Mouse (Mus musculus) adrenal gland, adult 8-10 months (tissue): Measurements from ENCODE around the gene Vmn1r232. TPM values are rescaled to one million over a fixed set of nuclear protein-coding genes. Genes with fewer than 3 reads are reported as not detected.

Experiments
- DNase-seq: peaks from one replicate; pipeline ENCODE4 v3.0.0; 2022
- total RNA-seq, 4 experiments: library from RNA; stranded (reverse); gene quantifications; 2 replicates each; pipeline ENCODE4 v1.2.4; 2022

Gene Vmn1r232
- total RNA-seq, result under 1 TPM in 1 of 4 experiments, not detected in 3; 0.18 TPM

GRCm38 (mm10) chr17:20919614-20920013 is at the start of gene Vmn1r232:
TSS of gene Vmn1r232 (minus strand) at chr17:20919714.
- no peak for DNase-seq

DNA sequence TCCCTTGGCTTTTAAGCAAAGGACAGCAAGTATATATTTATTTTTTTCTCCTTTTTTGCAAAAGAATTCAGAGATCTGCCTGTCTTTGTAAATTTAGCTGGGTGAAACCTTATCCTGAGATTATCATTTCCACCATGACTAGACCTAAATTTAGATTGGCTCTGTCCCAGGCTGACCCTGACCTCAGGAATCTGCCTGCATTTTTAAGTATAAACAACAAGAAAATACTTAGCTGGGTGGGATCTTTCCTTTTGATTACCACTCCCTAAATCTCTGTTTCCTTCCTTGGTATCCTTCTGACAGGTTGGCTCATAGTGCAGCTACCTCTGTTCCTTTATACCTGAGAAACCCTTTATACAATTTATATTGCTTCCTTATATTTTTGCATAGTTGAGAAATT is 47.2 kb upstream of the Vmn1r232 start:
- no peak for DNase-seq

- no peak for DNase-seq
Measured at GRCm38 (mm10) chr17:20965421-20965820, 45.9 kb upstream of the Vmn1r232 start.

DNA sequence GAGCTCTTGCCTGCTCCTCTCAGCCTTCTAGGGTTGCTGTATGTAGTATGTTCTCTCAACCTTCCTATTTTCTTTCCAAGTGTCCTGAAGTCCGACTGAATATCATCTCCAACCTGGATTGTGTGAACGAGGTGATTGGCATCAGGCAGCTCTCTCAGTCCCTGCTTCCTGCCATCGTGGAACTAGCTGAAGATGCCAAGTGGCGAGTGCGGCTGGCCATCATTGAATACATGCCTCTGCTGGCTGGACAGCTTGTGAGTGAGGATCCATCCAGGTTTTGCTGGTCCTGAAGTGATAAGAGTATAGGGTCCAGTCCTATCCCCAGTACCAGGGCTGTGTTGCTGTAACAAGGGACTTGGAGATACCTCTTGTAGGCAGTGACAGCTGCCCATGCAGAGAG is 40.9 kb upstream of the Vmn1r232 start:
- DNase-seq, result no peak

DNA sequence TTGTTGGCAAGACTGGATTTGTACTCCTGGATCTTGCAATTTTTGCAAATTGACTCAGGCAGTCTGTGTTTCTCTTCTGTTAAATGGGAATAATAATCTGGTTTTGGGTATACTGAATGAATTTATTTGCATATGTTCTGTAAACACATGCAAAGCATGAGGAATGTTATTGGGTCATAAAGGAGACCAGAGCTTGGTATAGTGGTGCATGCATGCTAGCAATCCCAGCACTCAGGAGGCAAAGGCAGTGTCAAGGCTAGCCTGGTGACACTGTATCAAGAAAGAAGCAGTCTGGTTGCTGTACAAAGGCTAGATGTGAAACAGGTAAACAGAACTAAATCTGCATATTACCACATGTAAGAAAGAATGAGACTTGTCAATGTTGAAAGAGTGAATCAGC is 27.1 kb upstream of the Vmn1r232 start:
- DNase-seq, result no peak

DNA sequence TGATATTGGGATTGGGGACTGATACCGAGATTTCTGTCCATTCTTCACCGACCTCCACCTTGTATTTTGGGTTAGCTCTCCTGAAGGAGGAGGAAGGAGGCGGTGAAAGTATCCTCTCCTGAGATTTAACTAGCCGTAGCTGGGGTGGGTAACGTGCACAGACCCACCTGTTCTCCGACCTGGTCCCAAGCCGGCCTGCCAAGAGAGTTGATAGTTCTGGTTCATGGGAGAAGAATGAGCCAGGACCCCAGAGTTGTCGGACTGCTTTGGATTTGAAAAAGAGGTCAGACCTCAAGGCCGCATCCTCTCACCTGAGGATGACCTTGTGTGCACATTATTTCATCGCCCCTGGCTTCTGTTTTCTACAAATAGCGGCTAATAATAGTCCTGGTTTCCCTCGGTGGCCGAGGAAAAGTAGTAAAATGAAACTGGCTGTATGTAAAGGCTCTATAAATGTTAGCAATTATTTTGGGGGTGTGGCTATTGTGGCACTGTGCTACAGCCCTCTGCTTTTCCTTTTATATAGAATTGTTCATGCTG is 26.6 kb upstream of the Vmn1r232 start:
- DNase-seq, result no peak

- DNase-seq, result peak; percentile 99
Measured at GRCm38 (mm10) chr17:20944985-20945891, 25.7 kb upstream of the Vmn1r232 start, which contains the start of gene Ppp2r1a. TSS of gene Ppp2r1a (plus strand) at chr17:20945311.

DNA sequence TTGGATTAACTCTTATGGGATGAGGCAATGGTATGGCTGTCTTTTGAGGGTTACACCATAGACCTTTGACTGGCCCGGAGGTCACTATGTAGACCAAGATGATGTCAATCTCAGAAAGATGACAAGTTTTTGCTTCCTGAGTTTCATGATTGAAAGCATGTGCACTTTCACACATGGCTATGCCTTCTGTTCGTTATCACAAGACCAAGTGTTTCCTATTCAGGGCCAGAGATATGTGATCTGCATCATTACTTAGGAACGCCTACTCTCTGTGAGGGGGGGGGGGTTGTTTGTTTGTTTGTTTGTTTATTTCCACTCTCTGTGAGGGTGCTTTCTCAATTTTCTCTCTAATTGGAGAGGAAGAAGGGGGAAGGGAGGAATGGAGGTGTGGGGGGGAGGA is 24.7 kb upstream of the Vmn1r232 start:
- no peak for DNase-seq

GRCm38 (mm10) chr17:20904991-20905390 is 14.5 kb downstream of the Vmn1r232 start, which contains the start of gene Vmn1r231:
TSS of gene Vmn1r231 (minus strand) at chr17:20905091.
- no peak for DNase-seq

Other genes starting within 250 kb of the Vmn1r232 start
- not detected for gene Vmn1r226, start 236.9 kb downstream of the Vmn1r232 start, total RNA-seq
- gene Vmn1r227, start 189.9 kb downstream of the Vmn1r232 start, total RNA-seq, result not detected
- gene Vmn1r228, start 133.6 kb downstream of the Vmn1r232 start, total RNA-seq, result not detected
- under 1 TPM in 1 of 4 experiments, not detected in 3; 0.03 TPM for gene Vmn1r229, start 108.2 kb downstream of the Vmn1r232 start, total RNA-seq
- gene Vmn1r230, start 79.3 kb downstream of the Vmn1r232 start, total RNA-seq, result not detected
- not detected for gene Vmn1r231, start 14.6 kb downstream of the Vmn1r232 start, total RNA-seq
- gene Ppp2r1a, start 25.6 kb upstream of the Vmn1r232 start, total RNA-seq, result 100 to 1,000 TPM; 250 to 386 (median 301) TPM
- gene Vmn1r233, start 76.8 kb upstream of the Vmn1r232 start, total RNA-seq, result under 1 TPM in 1 of 4 experiments, not detected in 3; 0.05 TPM
- 10 to 100 TPM; 17.3 to 28.0 (median 21.0) TPM for gene Zfp160, start 89.2 kb upstream of the Vmn1r232 start, total RNA-seq